Mouse (Mus musculus) spleen, adult 12 weeks (tissue): Measurements from ENCODE around the gene Kif15.

Source experiments
- DNase-seq: peaks from one replicate; pipeline ENCODE4 v3.0.0; 2022; ENCODE audit warnings: low spot score

Gene Kif15

GRCm38 (mm10) chr9:122950643-122951475 is at the start of gene Kif15, which contains the start of gene 1110059G10Rik:
TSS of gene Kif15 (plus strand) at chr9:122951046.
TSS of gene 1110059G10Rik (minus strand) at chr9:122951000.
- DNase-seq, result peak; percentile 94

- DNase-seq, result no peak
Measured at GRCm38 (mm10) chr9:122901047-122901446, 49.8 kb upstream of the Kif15 start.

GRCm38 (mm10) chr9:122902717-122903535 is 47.9 kb upstream of the Kif15 start:
- no peak for DNase-seq

GRCm38 (mm10) chr9:122922436-122922835 is 28.4 kb upstream of the Kif15 start:
- DNase-seq, result no peak

GRCm38 (mm10) chr9:122922936-122923381 is 27.9 kb upstream of the Kif15 start, which contains the start of gene Zfp105:
TSS of gene Zfp105 (plus strand) at chr9:122923072.
- DNase-seq, result no peak

- no peak for DNase-seq
Measured at GRCm38 (mm10) chr9:122928915-122929314, 21.9 kb upstream of the Kif15 start.

- DNase-seq, result no peak
Measured at GRCm38 (mm10) chr9:122998406-122999192, 47.8 kb downstream of the Kif15 start.

- DNase-seq, result no peak
Measured at GRCm38 (mm10) chr9:122999193-122999586, 48.3 kb downstream of the Kif15 start.

- DNase-seq, result no peak
Measured at GRCm38 (mm10) chr9:123004718-123005117, 53.9 kb downstream of the Kif15 start.

- no peak for DNase-seq
Measured at GRCm38 (mm10) chr9:123006071-123006470, 55.2 kb downstream of the Kif15 start.

GRCm38 (mm10) chr9:123020995-123021631 is 70.3 kb downstream of the Kif15 start, which contains the start of gene Tmem42:
TSS of gene Tmem42 (plus strand) at chr9:123021326.
- peak; percentile 83 for DNase-seq

GRCm38 (mm10) chr9:123021636-123022379 is 71.0 kb downstream of the Kif15 start:
- no peak for DNase-seq

GRCm38 (mm10) chr9:123024201-123024600 is 73.4 kb downstream of the Kif15 start:
- DNase-seq, result no peak

- no peak for DNase-seq
Measured at GRCm38 (mm10) chr9:123031496-123032246, 80.8 kb downstream of the Kif15 start.

- no peak for DNase-seq
Measured at GRCm38 (mm10) chr9:123034426-123034825, 83.6 kb downstream of the Kif15 start, which contains the start of gene Tgm4. TSS of gene Tgm4 (plus strand) at chr9:123034726.

- no peak for DNase-seq
Measured at GRCm38 (mm10) chr9:123047665-123048064, 96.8 kb downstream of the Kif15 start.

- DNase-seq, result no peak
Measured at GRCm38 (mm10) chr9:123058724-123059292, 108.0 kb downstream of the Kif15 start.

- DNase-seq, result no peak
Measured at GRCm38 (mm10) chr9:123060172-123060571, 109.3 kb downstream of the Kif15 start.
